Mouse (Mus musculus) lung, embryonic 16.5 days (tissue): ENCODE measurements around the gene Nfix. TPM values are rescaled to one million over a fixed set of nuclear protein-coding genes. Genes with fewer than 3 reads are reported as not detected.
A peak's percentile ranks its signal among the peaks of the same experiment; 100 is the strongest.

ENCODE experiments used
- ATAC-seq: fragments of 200-750 bp; cut with Nextera tagmentation; 2 replicates; pipeline ENCODE4 v1.8.0; 2017; ENCODE audit warnings: low read depth, mild to moderate bottlenecking, moderate library complexity
- H3K27ac ChIP-seq: fragments of 300-500 bp; sonication (generic); 2 replicates; pipeline ENCODE4 v1.5.1; 2014; ENCODE audit warnings: mild to moderate bottlenecking, control low read depth, low read length
- H3K27me3 ChIP-seq: fragments of 300-500 bp; sonication (generic); 2 replicates; pipeline ENCODE4 v1.6.1; 2014; ENCODE audit warnings: low read depth, low read length, mixed read lengths; ENCODE audit not compliant: control insufficient read depth, insufficient read depth
- H3K36me3 ChIP-seq: fragments of 300-500 bp; sonication (generic); 2 replicates; pipeline ENCODE4 v1.6.1; 2014; ENCODE audit warnings: low read length; ENCODE audit not compliant: control insufficient read depth, insufficient read depth
- H3K4me1 ChIP-seq: fragments of 300-500 bp; sonication (generic); replicated peaks from 2 replicates; pipeline ENCODE4 v1.6.1; 2014; ENCODE audit warnings: low read length, mixed read lengths; ENCODE audit not compliant: control insufficient read depth, insufficient read depth
- H3K4me2 ChIP-seq: fragments of 300-500 bp; sonication (generic); 2 replicates; pipeline ENCODE4 v1.6.1; 2014; ENCODE audit warnings: low read depth, low read length, control low read depth
- H3K4me3 ChIP-seq: fragments of 300-500 bp; sonication (generic); 2 replicates; pipeline ENCODE4 v1.5.1; 2014; ENCODE audit warnings: mild to moderate bottlenecking, low read length, control low read depth
- H3K9ac ChIP-seq: fragments of 300-500 bp; sonication (generic); 2 replicates; pipeline ENCODE4 v1.6.1; 2014; ENCODE audit warnings: low read length, control low read depth
- H3K9me3 ChIP-seq: fragments of 300-500 bp; sonication (generic); 2 replicates; pipeline ENCODE4 v1.6.1; 2016; ENCODE audit warnings: low read length; ENCODE audit not compliant: control insufficient read depth
- WGBS: fragments of 180-500 bp; shearing (Covaris S2); extraction: QIAGEN DNeasy Blood & Tissue Kit; methylation state at CpG from one replicate; pipeline ENCODE4 v1.1.7; 2014; 5-methylcytosine and 5-hydroxymethylcytosine counted together
- polyA plus RNA-seq: library from polyadenylated mRNA; unstranded; fragments of >200 nt; fragmentation: Nextera tagmentation; extraction: Ambion mirVana; gene quantifications from 2 replicates; pipeline ENCODE4 v1.2.1, GENCODE M21; 2015

Nfix gene
- polyA plus RNA-seq, 1 experiment from 2014 or later: 43.9 TPM

DNA sequence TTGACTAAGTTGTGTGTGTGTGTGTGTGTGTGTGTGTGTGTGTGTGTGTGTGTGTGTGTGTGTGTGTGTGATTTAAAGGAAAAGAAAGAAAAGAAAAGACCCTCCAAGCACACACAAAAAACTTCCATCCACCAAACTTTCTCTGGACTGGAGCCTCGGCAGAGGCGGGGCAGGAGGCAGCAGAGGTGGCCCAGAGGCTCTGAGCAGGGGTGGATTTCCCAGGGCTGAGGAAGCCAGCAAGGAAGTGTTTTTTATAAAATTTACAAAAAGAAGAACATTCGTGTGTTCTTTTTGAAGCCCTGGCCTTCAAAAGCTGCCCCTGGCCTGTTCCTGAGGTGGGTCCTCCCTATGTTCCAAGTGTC lies 87.4 kb downstream of the Nfix start:
- Histone ChIP-seq H3K9me3 (no peaks in the 10 kb centered on the region), H3K36me3 (peaks cover 9% of the 10 kb centered on the region), H3K4me1 (peaks cover 59% of the 10 kb centered on the region), H3K9ac (peak overlapping the region; percentile 44), H3K4me2 (no peak overlapping the region), H3K27me3 (peaks cover under 1% of the 10 kb centered on the region; the same call in 1 of the 2 replicates), H3K27ac (peak overlapping the region; percentile 92), H3K4me3 (no peak overlapping the region)
- peak; percentile 57 for ATAC-seq
- WGBS: 4% methylated on average over 3 of the region's 3 CpGs

DNA sequence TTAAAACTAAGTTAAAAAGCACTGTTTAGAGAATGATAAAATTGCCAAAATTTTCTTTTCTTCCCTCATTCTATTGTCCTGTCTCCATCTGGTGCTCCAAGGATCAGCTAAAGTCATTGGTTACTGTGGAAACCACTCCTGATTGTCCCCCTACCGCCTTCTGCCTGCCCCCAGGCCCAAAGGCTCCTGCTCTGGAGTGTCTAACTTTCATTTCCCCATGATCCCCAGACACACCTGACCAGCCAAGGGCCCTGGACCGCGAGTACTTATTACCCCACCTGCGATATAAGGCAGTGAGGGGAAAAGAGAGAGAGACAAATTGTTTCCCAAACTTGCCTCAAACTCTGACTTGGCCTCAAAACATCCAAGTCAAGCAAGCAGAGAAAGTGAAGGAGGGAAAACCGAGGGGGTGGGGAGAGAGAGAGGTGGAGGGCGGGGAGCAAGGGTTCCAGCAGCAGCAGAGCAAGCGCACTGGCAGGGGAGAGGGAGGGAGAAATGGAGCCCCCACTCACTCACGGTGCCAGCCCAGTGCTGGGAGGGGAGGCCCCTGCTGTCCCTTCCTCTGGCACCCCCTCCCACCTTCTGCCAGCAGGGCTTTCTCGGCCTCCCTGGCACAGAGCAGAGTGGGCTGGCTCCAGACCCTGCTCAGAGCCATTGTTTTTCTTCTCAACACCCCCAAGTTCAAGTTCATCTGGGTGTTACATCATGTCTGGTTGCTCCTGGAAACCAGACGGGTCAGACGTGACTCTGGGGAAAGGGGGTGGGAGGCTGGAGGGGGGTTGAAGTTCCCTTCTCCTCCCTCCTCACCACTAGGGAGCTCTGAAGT lies 88.0 kb downstream of the Nfix start:
- no peak overlapping the region for H3K4me3 ChIP-seq
- 16% methylated on average over 11 of the region's 11 CpGs for WGBS
- H3K4me2 ChIP-seq: peak overlapping the region; percentile 38
- no peaks in the 10 kb centered on the region for H3K9me3 ChIP-seq
- peak overlapping the region; percentile 92 for H3K27ac ChIP-seq
- H3K27me3 ChIP-seq: peaks cover 6% of the 10 kb centered on the region
- H3K9ac ChIP-seq: peak overlapping the region; percentile 61
- peaks cover 9% of the 10 kb centered on the region for H3K36me3 ChIP-seq
- peaks cover 65% of the 10 kb centered on the region for H3K4me1 ChIP-seq
- ATAC-seq: peak; percentile 92

DNA sequence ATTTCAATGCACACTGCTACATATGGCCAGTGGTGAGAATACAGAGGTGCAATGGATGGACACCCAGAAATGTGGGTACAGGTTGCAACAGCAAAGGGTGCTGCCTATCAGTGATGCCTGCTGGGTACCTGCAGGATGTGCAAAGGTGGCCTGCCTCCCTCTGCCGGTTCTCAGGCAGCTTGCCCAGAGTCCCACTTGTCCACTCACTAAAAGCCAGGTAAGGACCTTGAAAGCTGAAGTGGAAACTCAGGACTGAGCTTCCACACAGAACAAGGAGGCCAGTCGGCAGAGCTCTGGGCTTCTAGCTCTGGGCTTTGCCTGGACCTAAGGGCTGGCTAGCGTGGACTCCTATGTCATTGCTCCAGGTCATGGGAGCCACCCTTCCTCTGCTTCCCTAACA lies 88.8 kb downstream of the Nfix start:
- Histone ChIP-seq H3K4me2 (no peak overlapping the region), H3K27me3 (peaks cover 7% of the 10 kb centered on the region)

GRCm38 (mm10) chr8:84709931-84710330 lies 90.2 kb downstream of the Nfix start:
- peaks cover 7% of the 10 kb centered on the region for H3K27me3 ChIP-seq
- H3K9ac ChIP-seq: no peak overlapping the region
- H3K27ac ChIP-seq: 0 out of 2 replicates have a peak overlapping the region, but pooled peaks have one; percentile 24
- 94% methylated on average over 1 of the region's 1 CpGs for WGBS
- H3K4me1 ChIP-seq: peaks cover 77% of the 10 kb centered on the region
- H3K9me3 ChIP-seq: no peaks in the 10 kb centered on the region
- no peak for ATAC-seq
- H3K4me2 ChIP-seq: no peak overlapping the region
- H3K36me3 ChIP-seq: no peaks in the 10 kb centered on the region
- no peak overlapping the region for H3K4me3 ChIP-seq

More for the DNA sequence above, 88.8 kb downstream of the Nfix start:
- Histone ChIP-seq H3K4me1 (peaks cover 73% of the 10 kb centered on the region), H3K36me3 (peaks cover 5% of the 10 kb centered on the region; the same call in 1 of the 2 replicates), H3K4me3 (no peak overlapping the region), H3K9ac (peak overlapping the region; percentile 61), H3K27ac (peak overlapping the region; percentile 92), H3K9me3 (no peaks in the 10 kb centered on the region)
- no peak for ATAC-seq
- 36% methylated on average over 3 of the region's 3 CpGs for WGBS

DNA sequence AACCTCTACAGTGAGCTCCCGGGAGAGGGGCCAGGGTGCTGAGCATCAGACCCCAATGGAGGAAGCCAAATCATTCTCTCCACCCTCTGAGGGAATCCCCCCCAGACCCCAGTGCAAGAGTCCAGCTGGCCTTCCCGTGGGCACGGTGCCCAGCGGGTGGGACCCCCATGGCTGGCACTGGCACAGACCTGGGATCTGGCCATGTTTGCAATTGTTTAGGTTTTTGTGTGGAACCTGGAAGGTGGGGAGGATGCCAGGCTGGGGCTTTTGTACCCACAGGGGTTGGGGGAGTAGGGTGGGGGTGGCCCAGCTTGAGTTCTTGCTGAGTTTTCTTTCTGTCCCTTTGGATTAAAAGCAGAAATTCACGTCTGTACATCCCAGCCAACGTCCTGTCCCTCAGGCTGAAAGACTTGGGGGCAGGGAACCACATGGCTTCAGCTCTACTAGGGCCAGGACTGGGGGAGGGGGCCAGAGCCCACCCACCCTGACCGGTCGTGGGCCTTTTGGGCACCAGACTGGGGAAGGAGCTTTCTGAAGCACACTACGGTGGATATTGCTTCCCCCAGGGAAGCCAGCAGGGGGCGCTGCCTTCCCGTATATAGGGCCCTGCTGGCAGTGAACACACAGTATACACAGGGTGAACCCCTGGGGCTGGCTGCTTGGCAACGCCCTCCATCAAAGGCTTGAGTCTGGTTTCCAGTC lies 91.2 kb downstream of the Nfix start:
- WGBS: 25% methylated on average over 12 of the region's 12 CpGs
- Histone ChIP-seq H3K36me3 (no peaks in the 10 kb centered on the region), H3K9me3 (no peaks in the 10 kb centered on the region), H3K27me3 (peaks cover 7% of the 10 kb centered on the region), H3K4me1 (peaks cover 74% of the 10 kb centered on the region), H3K4me3 (no peak overlapping the region), H3K9ac (peak overlapping the region; percentile 30; the same call in 1 of the 2 replicates), H3K27ac (no peak overlapping the region), H3K4me2 (no peak overlapping the region)
- ATAC-seq: peak; percentile 41

- H3K27me3 ChIP-seq: peaks cover 7% of the 10 kb centered on the region
- peak overlapping the region; percentile 65 for H3K9ac ChIP-seq
- 45% methylated on average over 15 of the region's 15 CpGs for WGBS
These were observed 92.0 kb downstream of the Nfix start for GRCm38 (mm10) chr8:84708071-84708541.

GRCm38 (mm10) chr8:84707267-84707883 lies 92.8 kb downstream of the Nfix start:
- 23% methylated on average over 22 of the region's 22 CpGs for WGBS
- Histone ChIP-seq H3K4me2 (peak overlapping the region; percentile 56), H3K9me3 (no peaks in the 10 kb centered on the region), H3K9ac (peak overlapping the region; percentile 65), H3K4me3 (peak overlapping the region; percentile 34), H3K36me3 (no peaks in the 10 kb centered on the region), H3K27ac (peak overlapping the region; percentile 93), H3K27me3 (peaks cover 7% of the 10 kb centered on the region), H3K4me1 (peaks cover 61% of the 10 kb centered on the region)
- peak; percentile 31 for ATAC-seq

More at GRCm38 (mm10) chr8:84708071-84708541, 92.0 kb downstream of the Nfix start:
- peak overlapping the region; percentile 93 for H3K27ac ChIP-seq
- H3K36me3 ChIP-seq: no peaks in the 10 kb centered on the region
- no peaks in the 10 kb centered on the region for H3K9me3 ChIP-seq
- peak overlapping the region; percentile 56 for H3K4me2 ChIP-seq
- peak overlapping the region; percentile 34 for H3K4me3 ChIP-seq
- no peak for ATAC-seq
- peaks cover 66% of the 10 kb centered on the region for H3K4me1 ChIP-seq

DNA sequence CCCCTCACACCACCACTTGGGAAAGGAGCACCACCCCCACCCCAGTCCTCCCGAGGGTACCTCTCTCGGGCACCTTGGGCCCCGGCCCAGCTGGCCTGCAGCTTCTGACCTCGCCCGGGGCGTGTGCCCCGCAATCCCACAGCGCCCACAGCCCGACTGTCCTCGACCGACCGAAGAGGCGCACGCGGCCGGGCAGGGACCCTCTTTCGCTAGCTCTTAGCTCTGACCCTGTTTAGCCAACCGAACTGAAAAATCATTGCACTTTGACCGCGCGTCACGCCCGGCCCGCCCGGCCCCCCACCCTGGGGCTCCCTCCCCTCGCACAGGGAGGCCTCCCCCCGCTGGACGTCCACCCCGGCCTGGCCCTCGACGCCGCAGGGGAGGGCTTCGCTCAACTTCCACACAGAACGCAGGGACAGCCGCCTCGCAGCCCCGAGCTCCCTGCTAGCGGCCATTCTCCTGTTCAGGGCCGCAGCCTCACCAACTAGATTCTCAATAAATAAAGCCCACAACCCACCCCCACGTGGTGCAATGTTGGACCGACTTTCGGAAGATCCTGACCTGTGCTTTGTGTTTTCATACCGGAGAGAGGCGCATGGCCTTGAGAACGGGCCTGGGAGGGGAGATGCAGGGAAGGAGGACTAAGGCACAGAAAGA lies 93.4 kb downstream of the Nfix start:
- Histone ChIP-seq H3K4me2 (peak overlapping the region; percentile 56), H3K9me3 (no peaks in the 10 kb centered on the region), H3K9ac (peak overlapping the region; percentile 65), H3K4me1 (peaks cover 54% of the 10 kb centered on the region), H3K4me3 (peak overlapping the region; percentile 34), H3K27me3 (peaks cover 7% of the 10 kb centered on the region), H3K27ac (peak overlapping the region; percentile 93), H3K36me3 (no peaks in the 10 kb centered on the region)
- ATAC-seq: peak; percentile 18; the same call in 1 of the 2 replicates
- WGBS: 20% methylated on average over 43 of the region's 45 CpGs
